Mouse (Mus musculus): Measurements from ENCODE around the gene Iqgap3.

DNA sequence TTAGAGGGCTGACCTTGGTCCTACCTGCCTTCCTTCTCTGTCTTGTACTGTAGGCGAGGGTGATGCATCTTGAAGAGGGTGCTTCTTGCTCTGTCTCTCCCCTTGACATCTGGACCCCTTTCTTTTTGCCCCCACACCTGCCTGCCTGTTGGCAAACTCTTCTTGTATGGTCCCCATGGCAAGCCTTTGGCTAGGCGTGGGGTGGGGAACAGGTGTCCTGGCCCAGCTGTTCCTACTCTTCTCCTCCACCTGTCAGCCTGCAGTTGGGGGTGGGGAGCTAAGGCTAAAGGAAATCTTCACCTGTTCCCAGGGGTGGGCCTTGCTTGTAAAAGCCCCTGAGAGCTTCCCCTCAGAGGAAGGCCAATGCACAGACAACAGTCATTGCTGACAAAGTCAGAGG lies 65.7 kb downstream of the Iqgap3 start:
- TF ChIP-seq CTCF (IDR thresholded peaks at IDR 0.05; ENCODE audit: borderline replicate concordance, control insufficient read depth, extremely low read depth, insufficient read depth, low read length, poor library complexity): no peak
- TF ChIP-seq POLR2A (IDR thresholded peaks at IDR 0.05; ENCODE audit: control insufficient read depth, extremely low read depth, insufficient read depth, low read length, poor library complexity): no peak

Measured in thymus, adult 2 months (tissue).